Mouse (Mus musculus) spleen, adult 2 months (tissue): ENCODE data around the gene Galk1.

ENCODE experiments used
- CTCF ChIP-seq: fragments of 200-500 bp; IDR thresholded peaks from 2 replicates; pipeline ENCODE4 v1.5.1; 2011; ENCODE audit warnings: mild to moderate bottlenecking, inconsistent platforms; ENCODE audit not compliant: insufficient read depth, insufficient read length, insufficient replicate concordance; ENCODE audit errors: extremely low read depth
- POLR2A ChIP-seq: fragments of 200-500 bp; IDR thresholded peaks from 2 replicates; pipeline ENCODE4 v1.6.1; 2011; ENCODE audit warnings: low read depth, low read length, inconsistent platforms

- TF ChIP-seq POLR2A (no peak), CTCF (no peak)
These were observed 47.1 kb upstream of the Galk1 start for GRCm38 (mm10) chr11:116059691-116060025.
